Mouse (Mus musculus): ENCODE data around the gene Tas2r105.

Tas2r105 gene

DNA sequence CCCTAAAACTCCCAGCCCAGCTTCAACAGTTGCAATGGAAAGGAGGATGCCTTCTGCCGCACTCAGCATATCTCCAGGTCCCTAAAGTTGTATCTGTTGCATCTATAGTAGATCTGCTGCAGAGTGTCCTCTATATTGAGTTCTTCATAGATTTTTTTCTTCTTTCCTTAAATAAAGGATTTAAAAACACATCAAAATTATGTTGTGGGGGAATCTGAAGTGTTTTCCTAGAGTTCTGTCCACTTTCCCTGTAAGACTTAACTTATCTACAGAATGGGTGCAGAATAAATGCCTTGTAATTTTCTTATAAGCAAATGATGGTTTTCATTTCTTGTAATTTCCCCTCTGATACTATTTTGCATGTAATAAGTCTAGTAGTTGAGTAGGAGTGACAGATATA is at the start of gene Tas2r105:
TSS of gene Tas2r105 (minus strand) at position 101 of the 400 bp plus-strand sequence.
- DNase-seq (ENCODE audit: low read depth, low spot score), result no peak

DNA sequence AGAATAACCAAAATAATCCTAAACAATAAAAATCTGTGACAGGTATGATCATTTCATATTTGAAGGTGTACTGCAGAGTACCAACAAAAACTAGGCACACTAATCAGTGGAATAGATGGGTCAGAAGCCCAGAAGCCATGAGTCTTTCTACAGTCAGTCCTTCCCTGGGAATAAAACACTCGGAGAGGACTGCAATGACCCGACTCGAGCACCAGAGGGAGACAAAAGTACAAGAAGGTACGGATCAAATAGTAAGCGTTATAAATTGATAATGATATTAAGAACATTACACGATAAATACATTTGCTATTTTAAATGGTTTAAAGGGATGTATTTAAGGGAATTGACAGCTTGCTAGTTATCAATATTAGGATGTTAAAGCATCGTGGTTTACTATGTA is 25.5 kb upstream of the Tas2r105 start:
- peak; percentile 1 for DNase-seq (ENCODE audit: low read depth, low spot score)

DNA sequence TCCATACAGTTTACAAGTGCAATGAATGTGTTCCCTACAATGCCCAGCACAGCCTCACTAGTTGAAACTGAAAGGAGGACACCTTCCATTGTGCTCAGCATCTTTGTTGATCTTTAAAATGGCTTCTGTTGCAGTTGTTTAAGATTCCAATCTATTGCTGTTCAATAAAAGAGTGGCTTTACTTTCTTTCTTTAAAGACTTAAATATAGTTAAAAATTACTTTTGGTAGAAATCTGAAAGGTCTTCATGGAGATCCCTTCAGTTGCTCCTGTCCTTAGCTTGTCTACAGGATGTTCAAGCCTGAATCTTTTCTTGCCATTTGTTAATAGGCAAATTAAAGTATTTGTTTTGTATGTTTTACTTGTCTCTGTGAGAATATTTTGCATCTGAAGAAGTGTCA is 2.7 kb upstream of the Tas2r105 start, which contains the start of gene Tas2r114:
TSS of gene Tas2r114 (minus strand) at position 101 of the 400 bp plus-strand sequence.
- DNase-seq (ENCODE audit: low read depth, low spot score), result no peak

DNA sequence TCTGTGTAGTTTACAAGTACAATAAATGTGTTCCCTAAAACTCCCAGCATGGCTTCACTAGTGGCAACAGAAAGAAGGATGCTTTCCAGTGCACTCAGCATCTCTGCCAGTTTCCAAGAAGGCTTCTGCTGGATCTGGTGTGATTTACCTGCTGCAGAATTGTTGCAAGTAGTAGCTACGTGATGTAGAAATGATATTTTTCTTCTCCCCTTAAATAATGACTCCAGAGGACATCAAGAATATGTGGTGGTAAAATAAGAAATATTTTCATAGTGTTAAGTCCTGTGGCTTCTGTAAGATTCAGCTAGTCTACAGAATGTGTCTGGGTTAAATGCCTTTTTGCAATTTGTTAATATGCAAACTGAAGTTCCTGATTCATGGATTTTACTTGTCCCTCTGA is 1.7 kb downstream of the Tas2r105 start, which contains the start of gene Tas2r104:
TSS of gene Tas2r104 (minus strand) at position 101 of the 400 bp plus-strand sequence.
- DNase-seq (ENCODE audit: low read depth, low spot score), result no peak

DNA sequence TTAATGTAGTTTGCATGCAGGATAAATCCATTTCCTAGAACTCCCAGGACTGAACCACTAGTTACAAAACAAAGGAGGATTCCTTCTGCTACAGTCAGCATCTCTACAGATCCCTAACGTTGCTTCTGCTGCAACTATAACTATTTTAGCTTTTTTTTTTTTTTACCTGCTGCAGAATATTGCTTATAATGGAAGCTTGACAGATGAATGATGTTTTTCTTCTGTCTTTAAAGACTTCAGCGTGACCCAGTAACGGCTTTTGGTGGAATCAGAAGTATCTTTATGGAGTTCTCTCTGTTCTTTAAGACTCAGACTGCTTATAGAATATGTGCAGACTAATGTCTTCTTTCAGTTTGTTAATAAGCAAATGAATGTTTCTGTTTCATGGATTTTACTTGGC is 8.5 kb downstream of the Tas2r105 start, which contains the start of gene Tas2r106:
TSS of gene Tas2r106 (minus strand) at position 101 of the 400 bp plus-strand sequence.
- no peak for DNase-seq (ENCODE audit: low read depth, low spot score)

DNA sequence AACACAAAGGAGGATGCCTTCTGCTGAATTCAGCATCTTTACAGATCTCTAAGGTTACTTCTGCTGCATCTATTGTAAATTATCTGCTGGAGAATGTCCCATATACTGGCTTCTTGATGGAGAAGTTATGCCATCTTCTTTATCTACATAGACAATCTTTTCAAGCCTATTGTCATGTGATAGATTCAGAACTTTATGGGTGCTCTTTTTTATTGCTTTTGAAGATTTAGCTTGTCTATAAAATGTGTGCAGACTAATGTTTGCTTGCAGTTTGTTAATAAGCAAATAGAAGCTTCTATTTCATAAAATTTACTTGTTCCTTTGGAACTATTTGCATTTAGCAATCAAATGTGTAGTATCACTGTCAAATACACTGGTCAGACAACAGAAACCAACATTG is 27.2 kb downstream of the Tas2r105 start, which contains the start of gene Tas2r107:
TSS of gene Tas2r107 (minus strand) at position 101 of the 400 bp plus-strand sequence.
- no peak for DNase-seq (ENCODE audit: low read depth, low spot score)
